Mouse (Mus musculus) liver, embryonic 16.5 days (tissue): ENCODE measurements around the gene Csnk2a1. TPM values are rescaled to one million over a fixed set of nuclear protein-coding genes. Genes with fewer than 3 reads are reported as not detected.

Source experiments
- ATAC-seq: fragments of 200-750 bp; cut with Nextera tagmentation; 2 replicates; pipeline ENCODE4 v1.8.0; 2017; ENCODE audit warnings: low read depth, mild to moderate bottlenecking, moderate number of reproducible peaks, moderate library complexity
- H3K27ac ChIP-seq: fragments of 300-500 bp; sonication (generic); 2 replicates; pipeline ENCODE4 v1.5.1; 2014; ENCODE audit warnings: mild to moderate bottlenecking, low read length
- H3K27me3 ChIP-seq: fragments of 300-500 bp; sonication (generic); 2 replicates; pipeline ENCODE4 v1.6.1; 2014; ENCODE audit warnings: low read depth, low read length, mixed read lengths; ENCODE audit not compliant: control insufficient read depth, insufficient read depth
- H3K36me3 ChIP-seq: fragments of 300-500 bp; sonication (generic); 2 replicates; pipeline ENCODE4 v1.6.1; 2014; ENCODE audit warnings: mild to moderate bottlenecking; ENCODE audit not compliant: control insufficient read depth, insufficient read depth
- H3K4me1 ChIP-seq: fragments of 300-500 bp; sonication (generic); 2 replicates; pipeline ENCODE4 v1.6.1; 2014; ENCODE audit warnings: low read depth, low read length, mixed read lengths; ENCODE audit not compliant: control insufficient read depth
- H3K4me2 ChIP-seq: fragments of 300-500 bp; sonication (generic); 2 replicates; pipeline ENCODE4 v1.6.1; 2014; ENCODE audit warnings: low read depth, low read length, mixed read lengths
- H3K4me3 ChIP-seq: fragments of 300-500 bp; sonication (generic); 2 replicates; pipeline ENCODE4 v1.5.1; 2014; ENCODE audit warnings: low read depth, mild to moderate bottlenecking, low read length
- H3K9ac ChIP-seq: fragments of 300-500 bp; sonication (generic); 2 replicates; pipeline ENCODE4 v1.6.1; 2014; ENCODE audit warnings: low read depth, low read length
- H3K9me3 ChIP-seq: fragments of 300-500 bp; sonication (generic); replicated peaks from 2 replicates; pipeline ENCODE4 v1.6.1; 2016; ENCODE audit warnings: low read length; ENCODE audit not compliant: control insufficient read depth
- WGBS: fragments of 180-500 bp; shearing (Covaris S2); extraction: QIAGEN DNeasy Blood & Tissue Kit; methylation state at CpG from one replicate; pipeline ENCODE4 v1.1.7; 2014; ENCODE audit not compliant: insufficient replicate concordance; 5-methylcytosine and 5-hydroxymethylcytosine counted together
- polyA plus RNA-seq: library from polyadenylated mRNA; unstranded; fragments of >200 nt; fragmentation: Nextera tagmentation; extraction: Ambion mirVana; gene quantifications from 2 replicates; pipeline ENCODE4 v1.2.1, GENCODE M21; 2015

The Csnk2a1 gene
- 33.5 and 36.4 TPM in 2 replicates for polyA plus RNA-seq

DNA sequence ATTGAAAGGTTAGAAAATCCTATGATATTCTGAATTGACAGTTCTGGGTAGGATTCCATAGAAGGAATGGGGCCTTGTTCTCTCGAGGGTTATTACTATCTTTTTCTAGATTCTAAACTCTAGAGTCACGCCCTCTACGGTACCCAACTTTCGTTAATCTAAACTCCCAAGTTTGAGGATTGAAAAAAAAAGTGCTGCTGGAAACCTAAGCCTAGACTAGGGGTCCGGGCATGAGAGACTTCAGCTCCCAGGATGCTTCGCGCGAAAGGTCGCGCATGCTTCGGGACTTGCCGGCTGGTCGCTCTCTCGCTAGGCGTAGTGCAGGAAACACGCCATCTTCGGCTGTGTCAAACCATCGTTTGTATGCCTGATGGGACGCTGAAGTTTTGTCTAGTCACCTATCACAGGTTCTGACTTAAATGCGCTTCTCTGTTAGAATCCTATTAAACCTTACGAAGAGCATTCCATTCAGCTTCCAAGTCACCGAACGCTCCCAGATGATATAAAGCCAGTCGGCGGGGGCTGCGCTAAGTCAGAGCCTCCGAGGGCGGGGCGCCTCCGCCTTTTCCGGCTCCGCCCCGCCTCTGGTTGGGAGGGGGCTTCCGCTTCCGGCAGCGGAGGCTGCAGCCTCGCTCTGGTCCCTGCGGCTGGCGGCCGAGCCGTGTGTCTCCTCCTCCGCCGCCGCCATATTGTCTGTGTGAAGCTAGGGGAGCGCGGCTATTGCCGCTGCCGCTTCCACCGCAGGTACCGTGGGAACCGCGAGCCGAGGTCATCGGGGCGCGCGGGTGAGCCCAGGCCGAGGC is at the start of gene Csnk2a1:
Gene Csnk2a1 (plus strand): TSS at position 592 of the 803 bp plus-strand sequence.
- Histone ChIP-seq H3K9ac (peak within 1 kb of the TSS; percentile 95), H3K27ac (peak within 1 kb of the TSS; percentile 97), H3K36me3 (no peaks in the 10 kb centered on the region), H3K9me3 (no peaks in the 10 kb centered on the region), H3K27me3 (no peaks in the 10 kb centered on the region), H3K4me3 (peak within 1 kb of the TSS; percentile 97), H3K4me1 (peaks cover 26% of the 10 kb centered on the region), H3K4me2 (peak within 1 kb of the TSS; percentile 87)
- peak; percentile 93 for ATAC-seq
- WGBS: under 1% methylated on average over 58 of the region's 58 CpGs

DNA sequence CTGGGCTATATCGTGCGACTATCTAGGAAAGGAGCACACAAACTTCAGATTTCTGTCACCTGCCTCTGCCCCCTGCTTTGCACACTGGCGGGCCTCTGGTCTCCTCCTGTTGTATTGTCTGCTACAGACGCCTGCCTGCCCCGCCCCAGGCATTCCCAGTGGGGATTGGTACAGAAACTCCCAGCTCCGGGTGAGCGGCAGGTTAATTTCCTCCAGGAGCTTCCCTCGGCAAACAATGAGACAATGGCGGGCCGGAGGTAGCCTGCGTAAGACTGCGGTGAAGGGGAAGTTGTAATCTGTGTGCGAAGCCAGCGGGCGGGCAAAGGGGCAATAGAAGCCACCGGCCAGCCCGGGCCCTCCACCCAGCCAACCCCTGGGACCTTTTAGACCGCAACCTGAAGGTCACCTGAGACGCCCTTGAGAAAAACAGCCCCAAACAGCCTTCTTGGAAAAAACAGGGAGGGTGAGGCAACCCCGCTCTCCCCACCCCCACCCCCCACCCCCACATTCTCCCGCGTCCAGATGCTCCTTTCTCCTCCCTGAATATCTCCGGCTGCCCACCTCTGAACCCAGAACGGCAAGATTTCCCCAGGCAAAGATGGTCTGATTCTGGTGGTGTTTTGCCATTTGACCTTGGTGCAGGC is 49.4 kb upstream of the Csnk2a1 start:
- Histone ChIP-seq H3K4me2 (no peak overlapping the region), H3K4me3 (no peak overlapping the region), H3K27me3 (peaks cover 8% of the 10 kb centered on the region), H3K9me3 (no peaks in the 10 kb centered on the region), H3K4me1 (no peaks in the 10 kb centered on the region), H3K36me3 (no peaks in the 10 kb centered on the region), H3K9ac (no peak overlapping the region), H3K27ac (no peak overlapping the region)
- no peak for ATAC-seq
- 12% methylated on average over 24 of the region's 24 CpGs for WGBS

DNA sequence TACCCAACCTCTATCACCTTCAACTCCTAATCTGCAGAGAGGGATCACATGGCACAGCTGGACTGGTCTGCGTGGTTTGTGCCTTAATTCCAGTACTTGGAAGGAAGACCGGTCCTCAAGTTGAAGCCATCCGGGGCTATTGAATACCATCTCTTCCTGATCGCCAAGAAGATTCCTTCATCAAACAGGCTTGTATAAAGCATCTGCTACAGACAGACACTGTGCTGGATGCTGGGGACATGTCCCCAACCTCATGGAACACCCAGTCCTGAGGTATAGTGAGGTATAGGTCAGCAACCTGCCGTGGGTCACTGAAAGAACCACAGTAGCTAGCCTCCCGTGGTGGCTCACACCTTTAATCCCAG is 48.9 kb upstream of the Csnk2a1 start:
- H3K27me3 ChIP-seq: peaks cover 8% of the 10 kb centered on the region
- H3K27ac ChIP-seq: no peak overlapping the region
- no peak overlapping the region for H3K4me2 ChIP-seq
- WGBS: 49% methylated on average over 6 of the region's 6 CpGs
- H3K9ac ChIP-seq: no peak overlapping the region
- H3K4me1 ChIP-seq: no peaks in the 10 kb centered on the region
- H3K4me3 ChIP-seq: no peak overlapping the region
- no peak for ATAC-seq
- no peaks in the 10 kb centered on the region for H3K9me3 ChIP-seq
- H3K36me3 ChIP-seq: no peaks in the 10 kb centered on the region

DNA sequence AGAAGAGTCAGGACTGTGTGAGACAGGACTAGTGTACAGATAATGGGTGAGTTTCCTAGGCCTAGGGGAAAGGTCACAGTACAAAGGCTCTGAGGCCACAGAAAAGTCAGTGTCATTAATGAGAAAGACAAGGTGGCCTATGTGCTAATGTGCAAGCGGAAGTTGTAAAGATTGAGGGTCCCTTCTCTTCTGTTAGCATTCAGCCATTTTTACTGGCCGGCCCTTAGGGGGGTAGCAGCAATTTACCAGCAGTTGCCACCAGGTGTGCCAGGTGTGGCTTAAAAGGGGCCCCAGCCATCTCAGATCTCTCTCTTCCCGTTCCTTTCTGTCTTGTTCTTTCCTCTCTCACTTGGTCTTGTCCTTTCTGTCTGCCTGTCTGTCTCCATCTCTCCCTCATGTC is 48.3 kb upstream of the Csnk2a1 start:
- no peak for ATAC-seq
- Histone ChIP-seq H3K4me2 (no peak overlapping the region), H3K27ac (no peak overlapping the region), H3K4me3 (no peak overlapping the region), H3K36me3 (no peaks in the 10 kb centered on the region), H3K27me3 (peaks cover 8% of the 10 kb centered on the region), H3K9ac (no peak overlapping the region), H3K4me1 (no peaks in the 10 kb centered on the region), H3K9me3 (no peaks in the 10 kb centered on the region)
- 66% methylated on average over 3 of the region's 3 CpGs for WGBS

DNA sequence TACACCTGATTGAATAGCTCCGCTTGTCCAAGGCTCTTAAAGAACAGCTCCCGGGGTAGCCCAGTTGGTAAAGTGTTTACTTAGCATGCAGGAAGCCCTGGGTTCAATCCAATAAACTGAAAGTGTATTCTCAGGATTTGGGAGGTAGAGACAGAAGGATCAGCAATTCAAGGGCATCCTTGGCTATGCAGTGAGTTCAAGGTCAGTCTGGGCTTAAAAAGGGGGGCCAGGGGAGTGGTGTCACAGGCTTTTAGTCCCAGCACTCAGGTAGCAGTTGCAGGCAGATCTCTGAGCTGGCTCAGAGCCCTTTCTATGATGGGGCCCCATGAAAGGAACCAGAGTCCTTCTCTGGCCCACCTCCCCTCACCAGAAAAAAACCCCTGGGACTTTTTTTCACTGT is 47.3 kb upstream of the Csnk2a1 start:
- 58% methylated on average over 2 of the region's 2 CpGs for WGBS
- Histone ChIP-seq H3K4me1 (no peaks in the 10 kb centered on the region), H3K4me3 (no peak overlapping the region), H3K36me3 (no peaks in the 10 kb centered on the region), H3K27me3 (peaks cover 8% of the 10 kb centered on the region), H3K27ac (no peak overlapping the region), H3K9me3 (no peaks in the 10 kb centered on the region), H3K4me2 (no peak overlapping the region), H3K9ac (no peak overlapping the region)
- no peak for ATAC-seq

DNA sequence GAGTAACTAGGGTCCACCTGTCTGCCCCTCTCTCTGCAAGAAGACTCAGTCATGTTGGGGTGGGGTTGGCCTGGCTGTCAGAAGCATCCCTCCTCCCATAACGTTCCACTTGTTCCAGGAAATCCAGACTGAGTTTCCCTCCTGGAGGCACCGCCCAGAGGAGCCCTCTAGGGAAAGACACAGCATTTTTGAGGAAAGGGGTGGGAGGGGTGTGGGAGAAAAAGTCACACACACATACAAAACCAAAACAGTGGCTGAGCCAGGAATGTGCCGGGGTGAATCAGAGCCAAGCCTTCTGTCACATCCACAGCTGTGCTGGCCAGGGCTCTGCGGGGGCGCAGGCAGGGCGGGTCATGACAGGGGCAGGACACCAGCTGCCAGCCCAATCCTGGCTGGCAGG is 46.3 kb upstream of the Csnk2a1 start:
- Histone ChIP-seq H3K9ac (no peak overlapping the region), H3K4me3 (no peak overlapping the region), H3K4me1 (no peaks in the 10 kb centered on the region), H3K4me2 (no peak overlapping the region), H3K27ac (no peak overlapping the region), H3K9me3 (no peaks in the 10 kb centered on the region), H3K36me3 (no peaks in the 10 kb centered on the region), H3K27me3 (peaks cover 8% of the 10 kb centered on the region)
- 59% methylated on average over 6 of the region's 6 CpGs for WGBS
- ATAC-seq: no peak

DNA sequence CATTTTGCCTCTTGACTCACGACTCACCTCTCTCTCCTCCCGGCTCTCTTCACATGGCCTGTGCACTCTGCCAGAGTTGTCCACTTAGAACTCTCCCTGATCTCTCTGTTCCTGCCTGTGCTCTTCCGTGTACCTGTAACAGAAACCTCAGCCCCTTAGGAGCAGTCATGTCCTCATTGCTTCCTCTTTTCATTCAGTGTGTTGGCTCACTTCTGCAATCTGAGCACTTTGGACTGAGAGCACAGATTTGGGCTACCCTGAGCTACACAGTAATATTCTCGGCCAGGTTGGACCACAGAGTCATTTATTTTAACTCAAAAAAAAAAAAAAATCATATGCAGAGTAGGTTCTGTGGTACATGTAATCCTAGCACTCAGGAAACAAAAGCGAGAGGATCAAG is 39.5 kb upstream of the Csnk2a1 start:
- no peaks in the 10 kb centered on the region for H3K27me3 ChIP-seq
- H3K9ac ChIP-seq: no peak overlapping the region
- WGBS: 42% methylated on average over 5 of the region's 5 CpGs
- H3K4me2 ChIP-seq: no peak overlapping the region
- H3K36me3 ChIP-seq: no peaks in the 10 kb centered on the region
- H3K27ac ChIP-seq: no peak overlapping the region
- H3K9me3 ChIP-seq: no peaks in the 10 kb centered on the region
- no peak overlapping the region for H3K4me3 ChIP-seq
- no peaks in the 10 kb centered on the region for H3K4me1 ChIP-seq
- no peak for ATAC-seq

DNA sequence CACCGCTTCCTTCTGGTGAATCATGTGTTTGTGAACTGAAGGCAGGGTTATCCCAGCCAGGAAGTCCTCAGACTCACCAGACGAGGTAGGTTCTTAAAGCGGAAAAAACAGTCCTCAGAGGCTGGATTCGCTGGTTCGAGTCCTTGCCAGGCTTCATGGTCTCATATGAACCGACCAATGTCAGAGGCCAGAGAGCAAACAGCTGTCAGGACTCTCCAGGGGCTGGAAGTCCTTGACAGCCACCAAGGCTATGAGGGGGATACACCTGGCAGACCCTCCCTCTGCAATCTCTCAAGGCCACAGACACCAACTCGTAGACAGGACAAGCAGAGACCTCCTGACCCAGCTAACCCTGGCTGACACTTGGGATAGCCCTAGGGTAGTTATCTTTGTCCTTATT is 37.4 kb upstream of the Csnk2a1 start:
- no peak overlapping the region for H3K4me2 ChIP-seq
- H3K27me3 ChIP-seq: no peaks in the 10 kb centered on the region
- H3K36me3 ChIP-seq: no peaks in the 10 kb centered on the region
- H3K4me1 ChIP-seq: no peaks in the 10 kb centered on the region
- no peak overlapping the region for H3K9ac ChIP-seq
- no peak for ATAC-seq
- H3K27ac ChIP-seq: no peak overlapping the region
- no peak overlapping the region for H3K4me3 ChIP-seq
- 43% methylated on average over 7 of the region's 7 CpGs for WGBS
- no peaks in the 10 kb centered on the region for H3K9me3 ChIP-seq

DNA sequence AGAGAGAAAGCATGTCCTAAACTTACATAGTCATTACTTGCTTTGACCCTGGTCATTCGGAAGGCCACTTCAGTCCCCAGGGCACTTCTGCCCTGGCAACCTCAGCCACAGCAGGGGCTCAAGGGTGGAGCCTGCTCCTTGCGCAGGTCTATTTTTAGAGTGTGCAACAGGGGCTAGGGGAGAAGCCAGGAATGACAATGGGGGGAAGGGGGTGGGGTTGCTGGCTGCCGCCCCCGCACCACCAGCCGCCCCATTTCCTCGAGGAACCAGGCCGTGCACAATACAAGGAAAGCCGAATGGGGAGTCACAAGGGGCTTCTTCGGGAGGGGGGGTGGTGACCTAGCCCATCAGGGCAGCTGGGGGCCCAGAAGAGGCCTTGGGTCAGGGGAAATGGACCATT is 37.0 kb upstream of the Csnk2a1 start:
- H3K9me3 ChIP-seq: no peaks in the 10 kb centered on the region
- WGBS: 48% methylated on average over 9 of the region's 9 CpGs
- no peaks in the 10 kb centered on the region for H3K27me3 ChIP-seq
- H3K36me3 ChIP-seq: no peaks in the 10 kb centered on the region
- H3K4me2 ChIP-seq: no peak overlapping the region
- ATAC-seq: no peak
- no peak overlapping the region for H3K27ac ChIP-seq
- H3K4me1 ChIP-seq: no peaks in the 10 kb centered on the region
- H3K9ac ChIP-seq: no peak overlapping the region
- no peak overlapping the region for H3K4me3 ChIP-seq
